Mouse (Mus musculus) spleen, adult 18-20 months (tissue): ENCODE measurements around the gene Moap1.
A peak's percentile ranks its signal among the peaks of the same experiment; 100 is the strongest.

ENCODE experiments used
- DNase-seq, 2 experiments: peaks; one replicate each; pipeline ENCODE4 v3.0.0; 2022; ENCODE audit warnings: mixed read lengths in 2 of 2

Gene Moap1

DNA sequence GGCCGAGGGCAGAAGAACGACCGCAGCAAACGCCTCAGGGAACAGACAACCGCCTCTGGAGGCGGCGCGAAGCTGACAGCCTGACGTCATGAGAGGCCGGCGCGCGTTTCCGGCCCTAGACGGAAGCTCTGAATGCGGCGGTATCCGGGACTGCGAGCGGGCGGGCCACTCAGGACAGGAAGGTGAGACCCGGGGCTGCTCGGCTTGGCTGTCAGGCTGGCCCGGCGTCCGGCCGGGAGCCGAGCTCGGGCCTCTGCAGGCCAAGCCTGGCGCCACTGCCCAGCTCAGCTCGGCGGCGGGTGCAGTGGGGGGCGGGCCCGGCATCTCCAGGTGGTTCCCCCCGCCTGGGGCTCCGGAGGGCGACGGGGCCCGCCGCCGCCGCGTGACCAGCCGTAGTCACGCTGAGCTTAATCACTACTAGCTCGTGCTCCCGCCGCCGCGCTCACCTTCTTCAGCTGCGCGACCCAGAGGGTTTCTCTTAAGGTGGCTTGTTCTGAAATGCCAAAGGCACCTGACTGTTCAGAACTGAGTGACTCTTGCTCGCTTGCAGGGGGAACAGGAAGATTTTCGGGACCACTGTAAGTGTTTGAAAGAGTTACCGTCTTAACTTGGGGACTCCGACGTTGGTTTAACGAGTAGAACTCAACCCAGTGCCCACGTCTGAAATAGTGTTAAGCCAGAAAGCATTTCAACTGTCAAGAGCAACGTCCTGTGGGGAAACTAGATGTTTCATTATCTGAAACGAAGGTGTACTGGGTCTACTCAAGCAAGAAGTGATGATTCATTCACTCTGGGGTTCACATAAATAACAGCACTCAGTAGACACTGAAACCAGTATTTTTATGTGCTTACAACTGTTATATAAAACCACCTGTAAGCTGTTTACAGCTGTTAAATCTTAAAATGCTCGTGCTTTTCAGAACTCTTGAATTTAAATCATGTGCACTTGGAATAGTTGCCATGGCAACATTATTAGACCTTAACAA is at the start of gene Moap1, which contains the start of gene Tmem251:
TSS of gene Moap1 (minus strand) at position 73 of the 986 bp plus-strand sequence.
TSS of gene Tmem251 (plus strand) at position 174 of the 986 bp plus-strand sequence.
- DNase-seq, result peak; percentile 84 to 87

DNA sequence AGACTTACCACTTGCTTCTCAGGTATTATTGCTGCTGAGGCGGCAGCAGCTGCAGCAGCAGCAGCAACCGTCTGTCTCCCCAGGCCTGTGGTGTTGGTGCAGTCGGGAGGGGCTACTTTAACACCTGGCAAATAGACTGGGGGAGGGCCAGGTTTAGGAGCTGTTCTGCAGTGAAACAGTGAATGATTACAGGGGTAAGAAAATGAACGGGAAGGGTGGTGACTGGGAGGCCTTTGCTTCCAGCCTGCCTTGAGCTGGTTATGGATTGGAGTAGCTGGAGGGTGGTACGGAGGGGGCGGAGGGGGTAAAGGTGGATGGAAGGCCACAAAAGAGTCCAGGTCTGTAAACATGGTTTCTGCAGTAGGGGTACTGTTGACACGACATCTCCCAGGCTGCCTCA is 44.5 kb upstream of the Moap1 start:
- no peak for DNase-seq

GRCm38 (mm10) chr12:102785593-102785985 is 42.1 kb upstream of the Moap1 start:
- DNase-seq, result no peak

DNA sequence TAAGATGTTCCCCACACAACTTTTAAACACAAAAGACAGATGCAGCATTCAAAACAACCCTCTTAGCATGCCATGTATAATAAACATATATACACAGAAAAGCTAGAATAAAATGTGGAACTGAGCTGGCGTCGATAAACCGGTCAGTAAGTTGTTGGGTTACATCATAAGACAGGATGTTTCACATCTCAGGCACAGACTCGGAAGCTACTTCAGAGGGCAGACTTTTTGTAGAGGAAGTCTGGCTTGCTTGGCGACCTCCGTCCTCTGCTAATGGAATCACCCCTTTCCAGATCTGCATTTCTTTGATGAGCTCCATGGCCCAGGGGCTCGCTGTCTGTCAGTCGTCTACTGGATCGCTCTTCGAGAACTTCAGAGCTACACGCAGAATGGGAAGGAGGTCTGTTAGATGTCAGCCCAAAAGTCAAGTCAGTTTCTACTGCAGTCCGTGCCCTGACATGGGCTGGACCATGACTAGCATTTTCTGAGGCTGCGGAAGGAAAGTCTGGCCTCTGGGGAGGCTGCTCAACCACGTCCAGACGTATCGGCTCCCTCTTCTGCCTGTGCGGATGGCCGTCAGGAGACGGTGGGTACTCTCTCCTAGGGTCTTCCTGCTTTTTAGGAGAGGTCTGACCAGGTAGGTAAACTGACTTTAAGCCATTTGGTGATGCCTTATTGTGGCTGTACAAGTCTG is 41.6 kb upstream of the Moap1 start:
- no peak for DNase-seq

DNA sequence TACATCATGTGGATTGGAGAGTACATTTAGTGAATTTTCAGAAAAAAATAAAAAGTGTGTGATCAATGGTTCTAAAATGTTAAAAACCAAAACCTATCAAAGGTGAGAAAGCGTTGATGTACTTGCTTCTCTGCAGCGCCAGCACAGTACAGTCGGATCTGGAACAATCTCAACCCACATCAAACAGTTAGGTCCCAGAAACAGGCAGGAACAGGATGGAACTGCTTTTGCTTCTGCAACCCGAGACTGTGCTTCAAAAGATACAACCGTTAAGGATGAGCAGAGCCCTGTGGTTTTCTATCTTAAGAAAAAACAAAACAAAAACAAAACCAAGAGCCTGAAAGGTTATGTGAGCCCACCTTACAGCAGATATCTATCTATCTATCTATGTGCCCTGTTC is 39.4 kb upstream of the Moap1 start:
- DNase-seq, result no peak

DNA sequence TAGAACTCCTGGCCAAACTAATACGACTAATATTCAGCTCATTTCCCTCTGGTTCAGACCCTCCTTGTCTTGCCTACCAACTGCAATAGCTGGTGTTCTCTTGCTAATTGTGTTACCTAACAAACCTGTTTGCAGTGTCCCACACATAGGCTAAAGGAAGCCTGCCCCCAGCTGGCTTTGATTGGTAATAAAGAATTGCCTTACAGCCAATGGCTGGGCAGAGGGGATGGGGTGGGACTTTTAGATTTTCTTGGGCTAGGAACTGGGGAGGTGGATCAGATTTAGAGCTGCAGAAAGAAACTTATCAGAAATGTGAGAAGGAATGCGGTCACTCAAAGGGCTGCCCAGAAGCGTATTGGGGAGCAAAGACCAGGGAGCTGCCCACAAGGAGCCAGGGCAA is 36.0 kb upstream of the Moap1 start:
- DNase-seq, result no peak

- DNase-seq, result no peak
These were observed 34.7 kb upstream of the Moap1 start for GRCm38 (mm10) chr12:102778151-102778550.

GRCm38 (mm10) chr12:102776035-102776434 is 32.6 kb upstream of the Moap1 start:
- DNase-seq, result no peak

DNA sequence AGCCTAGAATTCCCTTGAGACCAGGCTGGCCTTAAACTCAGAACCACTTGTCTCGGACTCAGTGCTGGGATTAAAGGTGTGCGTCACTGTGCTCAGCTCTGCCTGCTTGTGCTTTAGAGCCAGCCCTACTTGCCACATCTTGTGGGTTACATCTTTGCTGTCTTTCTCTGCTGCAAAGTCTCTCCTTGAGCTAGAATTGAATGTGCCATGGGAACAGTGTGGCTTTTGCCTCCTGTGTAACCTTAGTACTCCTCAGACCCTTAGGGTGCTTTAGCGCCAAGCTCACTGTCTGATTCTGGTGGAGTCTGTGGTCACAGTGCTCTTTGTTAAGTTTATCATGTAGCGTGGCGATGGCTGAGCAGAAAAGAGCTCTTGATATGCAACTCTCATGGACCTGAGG is 29.2 kb upstream of the Moap1 start:
- no peak for DNase-seq

GRCm38 (mm10) chr12:102771601-102772000 is 28.1 kb upstream of the Moap1 start:
- DNase-seq, result no peak

DNA sequence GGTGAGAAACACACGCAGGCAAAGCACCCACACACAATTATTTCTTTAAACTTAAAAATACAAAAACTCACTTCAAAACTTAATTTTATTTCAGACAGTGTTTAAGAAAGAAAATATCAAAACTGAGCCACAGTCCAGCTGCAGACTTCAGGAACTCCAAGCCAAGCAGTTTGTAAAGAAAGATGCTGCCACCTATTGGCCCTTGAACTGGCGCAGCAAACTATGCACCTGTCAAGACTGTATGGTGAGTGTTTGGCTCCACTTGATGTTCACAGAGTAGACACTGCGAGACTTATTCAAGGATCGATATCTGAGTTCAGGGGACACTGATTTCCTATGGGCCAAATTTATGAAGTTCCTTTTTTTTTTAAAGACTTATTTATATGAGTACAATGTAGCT is 25.5 kb upstream of the Moap1 start:
- DNase-seq, result no peak

GRCm38 (mm10) chr12:102763696-102764095 is 20.2 kb upstream of the Moap1 start:
- DNase-seq, result no peak

DNA sequence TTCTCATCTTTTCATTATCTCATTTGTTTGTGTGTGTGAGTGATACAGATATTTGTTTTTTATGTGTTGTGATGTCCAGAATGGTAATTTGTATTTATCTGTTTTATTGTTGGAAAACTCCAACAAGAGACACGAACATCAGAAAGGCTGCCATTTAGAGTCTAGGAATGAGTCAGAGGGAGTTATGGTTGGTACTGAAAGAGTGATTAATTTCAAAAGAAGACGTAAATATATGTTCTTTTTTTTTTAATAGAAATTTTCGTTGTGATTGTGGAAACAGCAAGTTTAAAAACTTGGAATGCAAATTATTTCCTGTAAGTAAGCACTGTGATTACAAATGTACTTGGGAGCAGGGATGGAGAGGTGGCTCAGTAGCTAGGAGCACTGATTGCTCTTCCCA is 18.2 kb upstream of the Moap1 start:
- DNase-seq, result no peak

DNA sequence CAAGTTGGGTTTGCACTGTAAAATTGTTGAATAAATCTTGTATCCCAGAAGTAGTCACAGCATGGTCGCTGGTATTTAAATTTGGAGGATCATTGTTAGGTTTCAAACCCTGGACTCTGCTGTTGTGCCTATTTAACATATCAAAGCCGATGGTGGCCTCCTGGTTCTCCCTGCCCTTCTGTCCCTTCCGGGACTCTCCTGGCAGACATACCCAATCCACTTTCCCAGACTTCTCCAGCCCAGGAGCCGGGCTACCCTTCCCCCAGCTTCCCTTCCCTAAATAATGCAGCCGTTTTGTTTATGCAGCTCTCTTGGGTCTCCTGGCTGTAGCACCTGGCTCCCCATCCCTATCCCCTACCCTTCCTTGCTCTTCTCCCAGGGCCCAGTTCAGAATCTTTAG is 15.5 kb upstream of the Moap1 start:
- DNase-seq, result no peak

GRCm38 (mm10) chr12:102758403-102758756 is 14.9 kb upstream of the Moap1 start, which contains the start of gene Gm20604:
Gene Gm20604 (minus strand): TSS chr12:102758672.
- no peak for DNase-seq

- DNase-seq, result peak; percentile 89 to 93
These were observed 14.4 kb upstream of the Moap1 start, which contains the start of the genes Gm28051, Gon7 and Ubr7 for GRCm38 (mm10) chr12:102757689-102758402. Gene Gm28051 (minus strand): TSS chr12:102757765. Gene Gon7 (minus strand): TSS chr12:102757803. Gene Ubr7 (plus strand): TSS chr12:102757967.

- DNase-seq, result no peak
These were observed 13.7 kb upstream of the Moap1 start for GRCm38 (mm10) chr12:102757055-102757688.

DNA sequence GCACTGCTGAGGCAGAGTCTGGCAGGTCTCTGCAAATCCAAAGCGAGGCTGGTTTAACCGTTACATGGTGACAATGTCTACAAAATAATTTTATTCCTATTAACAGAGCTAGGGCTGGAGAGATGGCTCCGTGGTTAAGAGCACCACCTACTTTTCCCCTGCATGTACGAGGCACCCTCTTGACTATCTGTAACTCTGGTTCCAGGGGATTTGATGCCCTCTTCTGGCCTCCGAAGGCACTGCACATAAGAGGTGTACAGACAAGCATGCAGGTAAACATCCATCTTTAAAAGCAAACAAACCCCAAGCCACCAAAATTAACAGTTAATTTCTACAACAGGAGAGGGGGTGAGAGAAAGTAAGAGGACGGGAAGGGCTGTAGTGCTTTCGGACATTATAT is 12.8 kb upstream of the Moap1 start:
- DNase-seq, result peak in 1 of 2 experiments; percentile 28

DNA sequence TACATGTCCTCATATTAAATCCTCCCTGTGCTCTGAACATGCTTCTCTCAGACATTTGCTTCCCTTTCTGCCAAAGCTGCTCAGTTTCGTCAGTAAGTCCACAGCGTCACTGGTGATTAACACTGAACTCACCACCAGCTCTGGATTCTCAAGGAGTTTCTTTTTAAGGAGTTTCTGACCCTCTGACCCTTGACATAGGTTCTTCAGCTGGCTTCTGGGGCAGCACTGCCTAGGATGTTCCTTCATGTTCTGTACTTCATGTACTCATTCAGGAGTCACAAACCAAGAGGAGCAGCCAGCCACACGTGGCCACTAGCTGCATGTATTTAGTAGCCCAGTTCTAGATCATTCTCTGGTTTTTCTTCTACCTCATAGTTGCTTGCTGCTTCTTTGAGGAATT is 4.8 kb upstream of the Moap1 start:
- DNase-seq, result no peak

GRCm38 (mm10) chr12:102744839-102745238 is 1.4 kb upstream of the Moap1 start:
- no peak for DNase-seq

GRCm38 (mm10) chr12:102743036-102743588 is 349 bp downstream of the Moap1 start:
- no peak for DNase-seq

GRCm38 (mm10) chr12:102742056-102742455 is 1.4 kb downstream of the Moap1 start:
- no peak for DNase-seq
